Mouse (Mus musculus) testis, postnatal 10 days (tissue): ENCODE results near the gene Apold1.

Experiments used
- DNase-seq: peaks from one replicate; pipeline ENCODE4 v3.0.0; 2021; ENCODE audit warnings: low spot score

Apold1 gene

DNA sequence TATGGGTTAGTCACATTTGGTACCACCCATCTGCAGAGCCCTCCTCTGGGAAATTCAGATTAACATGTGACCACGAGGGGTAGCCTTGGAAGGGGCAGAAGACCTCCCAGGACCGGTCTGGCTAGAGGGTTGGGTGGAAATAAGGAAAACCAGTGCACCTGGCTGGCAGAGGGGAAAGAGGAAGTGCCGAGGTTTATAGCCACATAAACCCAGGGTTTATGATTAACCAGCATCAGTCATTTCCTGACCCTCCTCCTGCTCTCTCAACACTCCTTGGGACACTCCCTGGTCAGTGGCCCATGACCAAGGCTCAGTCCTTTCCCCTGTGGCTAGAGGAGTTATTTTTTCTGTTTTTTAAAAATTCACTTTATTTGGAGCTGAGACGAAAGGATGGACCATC lies 47.7 kb downstream of the Apold1 start:
- no peak for DNase-seq
